Mouse (Mus musculus): ENCODE results near the gene Fgfr2.

Fgfr2 gene

GRCm38 (mm10) chr7:132711579-132711978 lies 411.6 kb downstream of the Fgfr2 start:
- no peak for DNase-seq

GRCm38 (mm10) chr7:132705130-132705529 lies 418.0 kb downstream of the Fgfr2 start:
- no peak for DNase-seq

- no peak for DNase-seq
These were observed 418.8 kb downstream of the Fgfr2 start for GRCm38 (mm10) chr7:132704310-132704875.

- DNase-seq = no peak
These were observed 419.4 kb downstream of the Fgfr2 start for GRCm38 (mm10) chr7:132703515-132704309.

GRCm38 (mm10) chr7:132702492-132703070 lies 420.6 kb downstream of the Fgfr2 start:
- DNase-seq = no peak

GRCm38 (mm10) chr7:132702024-132702423 lies 421.1 kb downstream of the Fgfr2 start:
- no peak for DNase-seq

- peak; percentile 47 for DNase-seq
These were observed 421.7 kb downstream of the Fgfr2 start for GRCm38 (mm10) chr7:132701412-132701811.

- DNase-seq = no peak
These were observed 423.0 kb downstream of the Fgfr2 start for GRCm38 (mm10) chr7:132700107-132700506.

- no peak for DNase-seq
These were observed 423.5 kb downstream of the Fgfr2 start for GRCm38 (mm10) chr7:132699639-132700038.

GRCm38 (mm10) chr7:132699165-132699564 lies 424.0 kb downstream of the Fgfr2 start:
- no peak for DNase-seq

- DNase-seq = no peak
These were observed 424.4 kb downstream of the Fgfr2 start for GRCm38 (mm10) chr7:132698737-132699136.

- DNase-seq = no peak
These were observed 425.8 kb downstream of the Fgfr2 start for GRCm38 (mm10) chr7:132697258-132697796.

- no peak for DNase-seq
These were observed 429.6 kb downstream of the Fgfr2 start for GRCm38 (mm10) chr7:132693561-132693960.

- DNase-seq = no peak
These were observed 430.4 kb downstream of the Fgfr2 start for GRCm38 (mm10) chr7:132692719-132693118.

GRCm38 (mm10) chr7:132690716-132691472 lies 432.3 kb downstream of the Fgfr2 start:
- no peak for DNase-seq

GRCm38 (mm10) chr7:132689722-132690121 lies 433.4 kb downstream of the Fgfr2 start:
- no peak for DNase-seq

GRCm38 (mm10) chr7:132688721-132689120 lies 434.4 kb downstream of the Fgfr2 start:
- peak; percentile 61 for DNase-seq

GRCm38 (mm10) chr7:132687897-132688296 lies 435.3 kb downstream of the Fgfr2 start:
- peak; percentile 47 for DNase-seq

GRCm38 (mm10) chr7:132686515-132686914 lies 436.6 kb downstream of the Fgfr2 start:
- no peak for DNase-seq

- DNase-seq = no peak
These were observed 439.2 kb downstream of the Fgfr2 start for GRCm38 (mm10) chr7:132683923-132684322.

- no peak for DNase-seq
These were observed 440.2 kb downstream of the Fgfr2 start for GRCm38 (mm10) chr7:132682901-132683300.

GRCm38 (mm10) chr7:132682336-132682735 lies 440.8 kb downstream of the Fgfr2 start:
- no peak for DNase-seq

GRCm38 (mm10) chr7:132681831-132682230 lies 441.3 kb downstream of the Fgfr2 start:
- no peak for DNase-seq

All from lung, postnatal 10 days (tissue).